Mouse (Mus musculus): ENCODE data around the gene Foxf2. TPM values are rescaled to one million over a fixed set of nuclear protein-coding genes. Genes with fewer than 3 reads are reported as not detected.

Foxf2 gene
- polyA plus RNA-seq, 1 experiment, result 4.5 TPM

DNA sequence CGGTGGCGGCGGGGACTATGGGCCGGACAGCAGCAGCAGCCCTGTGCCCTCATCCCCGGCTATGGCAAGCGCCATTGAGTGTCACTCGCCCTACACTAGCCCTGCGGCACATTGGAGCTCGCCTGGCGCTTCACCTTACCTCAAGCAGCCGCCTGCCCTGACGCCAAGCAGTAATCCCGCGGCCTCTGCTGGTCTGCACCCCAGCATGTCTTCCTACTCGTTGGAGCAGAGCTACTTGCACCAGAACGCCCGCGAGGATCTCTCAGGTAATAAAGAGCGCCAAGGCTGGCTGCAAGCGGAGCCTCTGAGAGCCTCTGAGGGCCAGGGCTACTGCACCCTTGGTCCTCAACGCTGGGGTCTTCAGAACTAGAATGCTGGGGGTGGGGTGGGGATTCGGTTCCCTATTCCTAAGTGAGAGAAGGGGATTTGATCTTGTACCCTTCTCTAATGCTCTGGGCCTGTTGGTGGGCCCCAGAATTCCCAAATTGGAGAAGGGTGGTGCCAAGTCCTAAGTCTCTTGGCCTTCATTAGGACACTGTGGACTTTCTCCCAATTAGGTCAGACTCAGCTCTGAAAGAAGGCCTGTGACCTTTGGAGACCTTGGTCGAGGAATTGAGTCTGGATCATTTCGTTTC lies 1.5 kb downstream of the Foxf2 start:
- Histone ChIP-seq H3ac (ENCODE audit: control insufficient read depth, insufficient read length) (peak overlapping the region; percentile 82), H3K79me2 (ENCODE audit: control insufficient read depth, insufficient read depth) (peaks cover 6% of the 10 kb centered on the region), H3K4me2 (ENCODE audit: low read depth) (peak overlapping the region; percentile 77), H3K27me3 (ENCODE audit: control insufficient read depth, insufficient read depth, insufficient read length) (no peaks in the 10 kb centered on the region), H3K4me3 (peak overlapping the region; percentile 56), H3K36me3 (ENCODE audit: control insufficient read depth, insufficient read depth) (no peaks in the 10 kb centered on the region)
- TF ChIP-seq MYOD1 (IDR thresholded peaks at IDR 0.05; ENCODE audit: control insufficient read depth in 1 of 3, insufficient read length in 2 of 3, low read depth in 2 of 3) (peak in 1 of 3 experiments; percentile 36), USF1 (IDR thresholded peaks at IDR 0.05; ENCODE audit: low read depth) (no peak)

- Histone ChIP-seq H3K4me3 (peak overlapping the region; percentile 56), H3K79me2 (ENCODE audit: control insufficient read depth, insufficient read depth) (peaks cover 6% of the 10 kb centered on the region), H3K36me3 (ENCODE audit: control insufficient read depth, insufficient read depth) (no peaks in the 10 kb centered on the region), H3ac (ENCODE audit: control insufficient read depth, insufficient read length) (no peak overlapping the region), H3K27me3 (ENCODE audit: control insufficient read depth, insufficient read depth, insufficient read length) (no peaks in the 10 kb centered on the region), H3K4me2 (ENCODE audit: low read depth) (peak overlapping the region; percentile 77)
- no peak for TF ChIP-seq MYOG (IDR thresholded peaks at IDR 0.05; ENCODE audit: control insufficient read depth in 1 of 3, insufficient read depth in 1 of 3, insufficient read length in 2 of 3, low read depth in 2 of 3)
- no peak for TF ChIP-seq POLR2AphosphoS2 (IDR thresholded peaks at IDR 0.05; ENCODE audit: insufficient read length, low read depth)
- no peak for TF ChIP-seq SRF (IDR thresholded peaks at IDR 0.05; ENCODE audit: control insufficient read depth, insufficient read length, low read depth)
- TF ChIP-seq REST (IDR thresholded peaks at IDR 0.05; ENCODE audit: insufficient read depth, insufficient read length), result no peak
- TF ChIP-seq CEBPB (IDR thresholded peaks at IDR 0.05; ENCODE audit: insufficient read depth, poor library complexity, severe bottlenecking), result no peak
- no peak for TF ChIP-seq MYOD1 (IDR thresholded peaks at IDR 0.05; ENCODE audit: control insufficient read depth in 1 of 3, insufficient read length in 2 of 3, low read depth in 2 of 3)
- TF ChIP-seq E2F4 (IDR thresholded peaks at IDR 0.05; ENCODE audit: insufficient read depth), result no peak
- TF ChIP-seq USF1 (IDR thresholded peaks at IDR 0.05; ENCODE audit: low read depth), result no peak
- TF ChIP-seq MAX (IDR thresholded peaks at IDR 0.05; ENCODE audit: low read depth), result no peak
These were observed 2.5 kb downstream of the Foxf2 start for GRCm38 (mm10) chr13:31627864-31628690.

- Histone ChIP-seq H3K79me2 (ENCODE audit: control insufficient read depth, insufficient read depth) (peaks cover 6% of the 10 kb centered on the region), H3K4me3 (no peak overlapping the region), H3K4me2 (ENCODE audit: low read depth) (no peak overlapping the region), H3K36me3 (ENCODE audit: control insufficient read depth, insufficient read depth) (no peaks in the 10 kb centered on the region), H3K27me3 (ENCODE audit: control insufficient read depth, insufficient read depth, insufficient read length) (no peaks in the 10 kb centered on the region), H3ac (ENCODE audit: control insufficient read depth, insufficient read length) (no peak overlapping the region)
- TF ChIP-seq USF1 (IDR thresholded peaks at IDR 0.05; ENCODE audit: low read depth), result no peak
- TF ChIP-seq REST (IDR thresholded peaks at IDR 0.05; ENCODE audit: insufficient read depth, insufficient read length), result no peak
- no peak for TF ChIP-seq SRF (IDR thresholded peaks at IDR 0.05; ENCODE audit: control insufficient read depth, insufficient read length, low read depth)
- TF ChIP-seq POLR2AphosphoS2 (IDR thresholded peaks at IDR 0.05; ENCODE audit: insufficient read length, low read depth), result no peak
- no peak for TF ChIP-seq TCF12 (IDR thresholded peaks at IDR 0.05; ENCODE audit: insufficient read depth, poor library complexity, severe bottlenecking)
- TF ChIP-seq MYOG (IDR thresholded peaks at IDR 0.05; ENCODE audit: control insufficient read depth in 1 of 3, insufficient read depth in 1 of 3, insufficient read length in 2 of 3, low read depth in 2 of 3), result no peak
- no peak for TF ChIP-seq TCF3 (IDR thresholded peaks at IDR 0.05; ENCODE audit: insufficient read length, low read depth)
- no peak for TF ChIP-seq CEBPB (IDR thresholded peaks at IDR 0.05; ENCODE audit: insufficient read depth, poor library complexity, severe bottlenecking)
- no peak for TF ChIP-seq MAX (IDR thresholded peaks at IDR 0.05; ENCODE audit: low read depth)
- no peak for TF ChIP-seq POLR2A (IDR thresholded peaks at IDR 0.05; ENCODE audit: insufficient read length, low read depth)
- no peak for TF ChIP-seq MYOD1 (IDR thresholded peaks at IDR 0.05; ENCODE audit: control insufficient read depth in 1 of 3, insufficient read length in 2 of 3, low read depth in 2 of 3)
- TF ChIP-seq E2F4 (IDR thresholded peaks at IDR 0.05; ENCODE audit: insufficient read depth), result no peak
These were observed 3.1 kb downstream of the Foxf2 start for GRCm38 (mm10) chr13:31628691-31629180.

DNA sequence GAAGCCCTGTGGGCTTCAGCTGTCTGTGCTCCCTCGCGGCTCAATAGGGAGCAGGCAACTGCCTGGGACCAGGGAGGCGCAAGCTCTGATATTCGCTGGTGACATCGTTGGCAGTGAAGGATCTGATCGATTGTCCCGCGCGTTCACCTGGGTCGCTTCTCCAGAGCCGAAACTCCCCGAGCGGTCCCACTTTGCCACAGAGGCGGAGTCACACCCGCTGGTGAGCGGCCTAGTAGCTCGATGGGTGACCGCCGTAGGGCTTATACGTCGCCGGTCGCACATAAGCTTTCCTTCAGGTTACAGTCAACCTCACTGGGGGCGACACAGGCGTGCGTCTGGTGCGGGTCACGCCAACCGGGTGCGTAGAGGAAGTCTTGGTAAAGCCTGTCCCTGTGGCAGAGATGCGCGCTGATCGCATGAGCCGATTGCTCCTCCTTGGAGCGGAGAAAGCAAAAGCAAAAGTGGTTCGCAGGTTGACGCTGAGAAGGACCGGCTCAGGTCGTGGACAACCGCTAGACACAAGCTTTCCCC lies 3.8 kb downstream of the Foxf2 start:
- TF ChIP-seq POLR2AphosphoS2 (IDR thresholded peaks at IDR 0.05; ENCODE audit: insufficient read length, low read depth) (no peak), POLR2A (IDR thresholded peaks at IDR 0.05; ENCODE audit: insufficient read length, low read depth) (no peak), MYOG (IDR thresholded peaks at IDR 0.05; ENCODE audit: control insufficient read depth in 1 of 3, insufficient read depth in 1 of 3, insufficient read length in 2 of 3, low read depth in 2 of 3) (no peak), MAX (IDR thresholded peaks at IDR 0.05; ENCODE audit: low read depth) (no peak), TCF12 (IDR thresholded peaks at IDR 0.05; ENCODE audit: insufficient read depth, poor library complexity, severe bottlenecking) (no peak)
- Histone ChIP-seq H3K79me2 (ENCODE audit: control insufficient read depth, insufficient read depth) (peaks cover 6% of the 10 kb centered on the region), H3ac (ENCODE audit: control insufficient read depth, insufficient read length) (no peak overlapping the region), H3K27me3 (ENCODE audit: control insufficient read depth, insufficient read depth, insufficient read length) (no peaks in the 10 kb centered on the region), H3K4me2 (ENCODE audit: low read depth) (no peak overlapping the region), H3K4me3 (no peak overlapping the region), H3K36me3 (ENCODE audit: control insufficient read depth, insufficient read depth) (no peaks in the 10 kb centered on the region)

- TF ChIP-seq REST (IDR thresholded peaks at IDR 0.05; ENCODE audit: insufficient read depth, insufficient read length) (no peak), POLR2A (IDR thresholded peaks at IDR 0.05; ENCODE audit: insufficient read length, low read depth) (no peak), SRF (IDR thresholded peaks at IDR 0.05; ENCODE audit: control insufficient read depth, insufficient read length, low read depth) (no peak), MYOD1 (IDR thresholded peaks at IDR 0.05; ENCODE audit: control insufficient read depth in 1 of 3, insufficient read length in 2 of 3, low read depth in 2 of 3) (no peak), TCF12 (IDR thresholded peaks at IDR 0.05; ENCODE audit: insufficient read depth, poor library complexity, severe bottlenecking) (no peak), MYOG (IDR thresholded peaks at IDR 0.05; ENCODE audit: control insufficient read depth in 1 of 3, insufficient read depth in 1 of 3, insufficient read length in 2 of 3, low read depth in 2 of 3) (no peak), CEBPB (IDR thresholded peaks at IDR 0.05; ENCODE audit: insufficient read depth, poor library complexity, severe bottlenecking) (no peak), E2F4 (IDR thresholded peaks at IDR 0.05; ENCODE audit: insufficient read depth) (no peak), POLR2AphosphoS2 (IDR thresholded peaks at IDR 0.05; ENCODE audit: insufficient read length, low read depth) (no peak), TCF3 (IDR thresholded peaks at IDR 0.05; ENCODE audit: insufficient read length, low read depth) (no peak), MAX (IDR thresholded peaks at IDR 0.05; ENCODE audit: low read depth) (no peak), USF1 (IDR thresholded peaks at IDR 0.05; ENCODE audit: low read depth) (no peak)
- H3K36me3 ChIP-seq (ENCODE audit: control insufficient read depth, insufficient read depth), result no peaks in the 10 kb centered on the region
- no peaks in the 10 kb centered on the region for H3K27me3 ChIP-seq (ENCODE audit: control insufficient read depth, insufficient read depth, insufficient read length)
- H3K79me2 ChIP-seq (ENCODE audit: control insufficient read depth, insufficient read depth), result peaks cover 6% of the 10 kb centered on the region
- no peak overlapping the region for H3K4me3 ChIP-seq
- H3ac ChIP-seq (ENCODE audit: control insufficient read depth, insufficient read length), result no peak overlapping the region
- no peak overlapping the region for H3K4me2 ChIP-seq (ENCODE audit: low read depth)
These were observed 4.4 kb downstream of the Foxf2 start for GRCm38 (mm10) chr13:31630051-31630450.

Data from myocyte (in vitro differentiated cells).